Mouse (Mus musculus) stomach, postnatal 0 days (tissue): ENCODE measurements around the gene 2210017I01Rik. TPM values are rescaled to one million over a fixed set of nuclear protein-coding genes. Genes with fewer than 3 reads are reported as not detected.

Source experiments
- ATAC-seq: fragments of 200-750 bp; cut with Nextera tagmentation; 2 replicates; pipeline ENCODE4 v1.8.0; 2017; ENCODE audit not compliant: low FRiP score, low TSS enrichment
- DNase-seq: peaks from one replicate; pipeline ENCODE4 v3.0.0-alpha.2; 2016; ENCODE audit warnings: low spot score
- H3K27ac ChIP-seq: fragments of 300-500 bp; sonication (generic); replicated peaks from 2 replicates; pipeline ENCODE4 v1.5.1; 2014; ENCODE audit warnings: mild to moderate bottlenecking, control low read depth
- H3K27me3 ChIP-seq: fragments of 300-500 bp; sonication (generic); 2 replicates; pipeline ENCODE4 v1.6.1; 2014; ENCODE audit warnings: low read length; ENCODE audit not compliant: control insufficient read depth, insufficient read depth
- H3K36me3 ChIP-seq: fragments of 300-500 bp; sonication (generic); 2 replicates; pipeline ENCODE4 v1.6.1; 2014; ENCODE audit warnings: low read length, mixed read lengths; ENCODE audit not compliant: control insufficient read depth, insufficient read depth
- H3K4me1 ChIP-seq: fragments of 300-500 bp; sonication (generic); replicated peaks from 2 replicates; pipeline ENCODE4 v1.6.1; 2014; ENCODE audit warnings: antibody characterized with exemption; ENCODE audit not compliant: control insufficient read depth, insufficient read depth
- H3K4me2 ChIP-seq: fragments of 300-500 bp; sonication (generic); replicated peaks from 2 replicates; pipeline ENCODE4 v1.6.1; 2014; ENCODE audit warnings: low read depth, mild to moderate bottlenecking, control low read depth, moderate library complexity
- H3K4me3 ChIP-seq: fragments of 300-500 bp; sonication (generic); 2 replicates; pipeline ENCODE4 v1.5.1; 2014; ENCODE audit warnings: low read depth, low read length, control low read depth
- H3K9ac ChIP-seq: fragments of 300-500 bp; sonication (generic); 2 replicates; pipeline ENCODE4 v1.6.1; 2014; ENCODE audit warnings: mild to moderate bottlenecking, low read length, control low read depth, mixed read lengths
- H3K9me3 ChIP-seq: fragments of 300-500 bp; sonication (generic); 2 replicates; pipeline ENCODE4 v1.6.1; 2016; ENCODE audit warnings: low read length; ENCODE audit not compliant: control insufficient read depth
- CTCF ChIP-seq: IDR thresholded peaks from 2 replicates; pipeline ENCODE4 v1.5.1; 2016; ENCODE audit warnings: antibody characterized with exemption, low read depth, mild to moderate bottlenecking, moderate library complexity
- EP300 ChIP-seq: optimal IDR thresholded peaks from 2 replicates; pipeline ENCODE3; 2016; ENCODE audit warnings: antibody characterized with exemption
- WGBS: fragments of 180-500 bp; shearing (Covaris S2); extraction: QIAGEN DNeasy Blood & Tissue Kit; methylation state at CpG from one replicate; pipeline ENCODE4 v1.1.7; 2014; 5-methylcytosine and 5-hydroxymethylcytosine counted together
- polyA plus RNA-seq: library from polyadenylated mRNA; unstranded; fragments of >200 nt; fragmentation: Nextera tagmentation; extraction: Ambion mirVana; gene quantifications from 2 replicates; pipeline ENCODE4 v1.2.1, GENCODE M21; 2015

Gene 2210017I01Rik
- polyA plus RNA-seq, 1 experiment from 2014 or later: 22.8 TPM

- no peaks in the 10 kb centered on the region for H3K9me3 ChIP-seq
- H3K36me3 ChIP-seq: no peaks in the 10 kb centered on the region
- DNase-seq (no peak), ATAC-seq (no peak)
- no peak within 1 kb of the TSS for H3K4me3 ChIP-seq
- no peaks in the 10 kb centered on the region for H3K4me1 ChIP-seq
- no peaks in the 10 kb centered on the region for H3K27me3 ChIP-seq
- TF ChIP-seq CTCF: no peak
- no peak for TF ChIP-seq EP300
- no peak within 1 kb of the TSS for H3K4me2 ChIP-seq
- WGBS: 54% methylated on average over 1 of the region's 1 CpGs
- H3K27ac ChIP-seq: no peak within 1 kb of the TSS
- H3K9ac ChIP-seq: no peak within 1 kb of the TSS
These were observed 18.4 kb downstream of the 2210017I01Rik start, which contains the start of gene Smcp for GRCm38 (mm10) chr3:92588858-92589257. Gene Smcp, minus strand, starts transcription at chr3:92588997.

- no peak overlapping the region for H3K9ac ChIP-seq
- H3K4me3 ChIP-seq: no peak overlapping the region
- H3K36me3 ChIP-seq: no peaks in the 10 kb centered on the region
- H3K27ac ChIP-seq: no peak overlapping the region
- 74% methylated on average over 3 of the region's 3 CpGs for WGBS
- H3K4me2 ChIP-seq: no peak overlapping the region
- DNase-seq: no peak
- ATAC-seq: no peak
- H3K27me3 ChIP-seq: no peaks in the 10 kb centered on the region
- no peak for TF ChIP-seq EP300
- TF ChIP-seq CTCF: no peak
- no peaks in the 10 kb centered on the region for H3K9me3 ChIP-seq
- no peaks in the 10 kb centered on the region for H3K4me1 ChIP-seq
These were observed 20.1 kb downstream of the 2210017I01Rik start for GRCm38 (mm10) chr3:92587190-92587589.

- WGBS: 45% methylated on average over 1 of the region's 1 CpGs
- H3K36me3 ChIP-seq: no peaks in the 10 kb centered on the region
- no peak for TF ChIP-seq CTCF
- TF ChIP-seq EP300: no peak
- no peaks in the 10 kb centered on the region for H3K4me1 ChIP-seq
- no peaks in the 10 kb centered on the region for H3K9me3 ChIP-seq
- ATAC-seq (no peak), DNase-seq (no peak)
- H3K27ac ChIP-seq: no peak overlapping the region
- no peaks in the 10 kb centered on the region for H3K27me3 ChIP-seq
- H3K9ac ChIP-seq: no peak overlapping the region
- no peak overlapping the region for H3K4me3 ChIP-seq
- no peak overlapping the region for H3K4me2 ChIP-seq
These were observed 22.2 kb downstream of the 2210017I01Rik start for GRCm38 (mm10) chr3:92585055-92585454.

- ATAC-seq (no peak), DNase-seq (no peak)
- H3K9me3 ChIP-seq: no peaks in the 10 kb centered on the region
- no peaks in the 10 kb centered on the region for H3K4me1 ChIP-seq
- H3K9ac ChIP-seq: no peak overlapping the region
- H3K27ac ChIP-seq: no peak overlapping the region
- 45% methylated on average over 3 of the region's 3 CpGs for WGBS
- no peaks in the 10 kb centered on the region for H3K27me3 ChIP-seq
- H3K36me3 ChIP-seq: no peaks in the 10 kb centered on the region
- no peak for TF ChIP-seq EP300
- TF ChIP-seq CTCF: no peak
- H3K4me2 ChIP-seq: no peak overlapping the region
- H3K4me3 ChIP-seq: no peak overlapping the region
These were observed 24.0 kb downstream of the 2210017I01Rik start for GRCm38 (mm10) chr3:92583164-92583826.

GRCm38 (mm10) chr3:92579508-92579907 is 27.8 kb downstream of the 2210017I01Rik start:
- Histone ChIP-seq H3K27me3 (no peaks in the 10 kb centered on the region), H3K36me3 (no peaks in the 10 kb centered on the region), H3K9me3 (no peaks in the 10 kb centered on the region), H3K9ac (no peak overlapping the region), H3K27ac (peak overlapping the region; percentile 71), H3K4me1 (no peaks in the 10 kb centered on the region), H3K4me3 (no peak overlapping the region), H3K4me2 (no peak overlapping the region)
- no peak for TF ChIP-seq CTCF
- no peak for TF ChIP-seq EP300
- DNase-seq (peak; percentile 19), ATAC-seq (peak; percentile 85)
- 54% methylated on average over 1 of the region's 1 CpGs for WGBS

- H3K9ac ChIP-seq: no peak overlapping the region
- H3K36me3 ChIP-seq: no peaks in the 10 kb centered on the region
- peak overlapping the region; percentile 71 for H3K27ac ChIP-seq
- no peaks in the 10 kb centered on the region for H3K4me1 ChIP-seq
- WGBS: 42% methylated on average over 4 of the region's 4 CpGs
- H3K4me3 ChIP-seq: no peak overlapping the region
- no peaks in the 10 kb centered on the region for H3K27me3 ChIP-seq
- ATAC-seq: peak; percentile 68
- no peak overlapping the region for H3K4me2 ChIP-seq
- no peaks in the 10 kb centered on the region for H3K9me3 ChIP-seq
- no peak for DNase-seq
- no peak for TF ChIP-seq CTCF
- TF ChIP-seq EP300: no peak
These were observed 28.5 kb downstream of the 2210017I01Rik start for GRCm38 (mm10) chr3:92578652-92579413.
